Mouse (Mus musculus) monocyte, adult 5-6 weeks (primary cell): ENCODE results near the gene Hexim1. TPM values are rescaled to one million over a fixed set of nuclear protein-coding genes. Genes with fewer than 3 reads are reported as not detected.

Source experiments
- ATAC-seq: fragments of 153-309, 156-312 bp; replicated peaks from 2 replicates; pipeline ENCODE4 v1.8.0; 2017; ENCODE audit warnings: mild to moderate bottlenecking; ENCODE audit not compliant: low TSS enrichment, insufficient number of reproducible peaks, severe bottlenecking, poor library complexity, low FRiP score
- total RNA-seq: library from RNA; stranded (forward); fragments of 200-1000, 200-491, 200-594 nt; gene quantifications from 3 replicates; pipeline ENCODE4 v1.2.3, GENCODE M21; 2017

Gene Hexim1
- total RNA-seq = 90.9 to 99.4 TPM (median 96.2 TPM) in 3 replicates

- ATAC-seq = peak; percentile 91
These were observed at the start of gene Hexim1 for GRCm38 (mm10) chr11:103116008-103116818. TSS of gene Hexim1 (plus strand) at chr11:103116231.

- ATAC-seq = no peak
These were observed 49.0 kb upstream of the Hexim1 start for GRCm38 (mm10) chr11:103067051-103067361.

- no peak for ATAC-seq
These were observed 48.5 kb upstream of the Hexim1 start for GRCm38 (mm10) chr11:103067457-103068001.

DNA sequence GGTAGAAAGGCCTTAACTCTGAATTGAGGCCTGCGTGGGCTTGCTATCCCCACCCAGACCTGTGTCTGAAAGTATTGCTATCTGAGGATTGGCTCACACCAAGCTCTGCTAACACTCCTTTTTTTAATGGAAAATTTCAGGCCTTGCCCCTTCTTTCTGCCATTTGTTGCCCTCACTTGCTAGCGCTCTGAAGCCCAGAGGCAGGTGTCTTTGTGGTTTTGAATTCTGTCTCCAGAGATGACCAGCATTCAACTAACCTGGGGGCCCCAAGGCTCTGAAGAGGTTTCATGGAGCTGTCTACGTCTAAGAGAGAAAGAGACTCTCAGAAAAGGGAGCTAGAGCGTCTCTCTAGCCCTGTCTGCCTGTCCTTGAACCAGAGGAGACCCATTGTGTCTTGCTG lies 47.8 kb upstream of the Hexim1 start:
- ATAC-seq = no peak

DNA sequence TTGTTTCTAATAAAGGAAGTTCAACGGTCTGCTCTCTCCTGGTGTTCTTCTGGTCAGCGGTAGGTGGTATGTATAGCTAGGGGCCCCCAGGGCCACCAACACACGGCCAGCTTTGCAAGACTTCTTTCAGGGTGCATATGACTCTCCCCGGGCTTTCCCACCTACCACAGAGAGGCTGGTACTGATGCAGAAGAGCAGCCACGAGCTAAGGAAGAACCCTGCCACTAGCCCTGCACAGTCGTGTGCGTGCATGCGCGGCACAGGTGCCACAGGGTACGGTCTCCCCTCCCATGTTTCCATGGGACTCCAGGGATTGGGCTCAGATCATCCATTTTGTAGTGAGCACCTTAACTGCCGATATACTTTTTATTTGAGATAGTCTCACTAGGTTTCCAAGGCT lies 47.1 kb upstream of the Hexim1 start:
- ATAC-seq = no peak

DNA sequence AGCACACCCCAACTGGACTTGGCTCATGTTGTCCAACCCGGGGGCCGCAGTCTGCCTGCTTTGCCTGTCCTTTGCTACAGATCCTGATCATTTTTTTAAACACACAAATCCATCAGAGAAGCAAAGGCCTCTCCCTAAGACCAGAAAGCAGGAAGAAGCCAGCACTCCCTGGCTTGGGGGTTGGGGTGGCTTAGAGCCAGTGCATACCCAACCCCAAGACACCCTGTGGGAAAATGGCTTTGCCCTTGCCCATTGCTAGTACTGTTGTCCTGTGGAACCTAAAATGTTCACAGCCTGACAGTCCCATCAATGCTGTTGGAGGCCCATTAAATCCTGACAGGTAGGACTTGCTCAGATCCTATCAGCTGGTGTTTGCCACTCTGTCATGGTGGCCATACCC lies 46.3 kb upstream of the Hexim1 start:
- ATAC-seq = no peak

GRCm38 (mm10) chr11:103070322-103070880 lies 45.6 kb upstream of the Hexim1 start:
- no peak for ATAC-seq

DNA sequence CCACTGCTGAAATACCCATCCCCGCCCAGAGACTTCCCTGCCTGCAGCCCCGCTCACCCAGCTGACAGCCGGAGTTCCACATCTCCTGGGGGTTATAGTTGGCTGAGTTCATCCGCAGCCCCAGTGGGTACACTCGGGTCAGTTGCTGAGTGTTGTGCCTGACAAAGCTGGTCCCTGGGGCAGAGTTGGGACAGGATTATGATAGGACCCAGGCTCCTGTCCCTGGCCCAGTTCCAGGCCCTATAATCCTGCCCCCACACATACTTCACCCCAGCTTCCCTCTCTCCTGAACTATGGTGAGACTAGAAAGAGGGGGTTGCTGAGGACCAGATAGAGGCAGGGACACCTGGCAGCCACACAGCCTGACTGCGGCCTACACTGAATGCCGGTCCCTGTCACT lies 42.4 kb upstream of the Hexim1 start:
- ATAC-seq = no peak

GRCm38 (mm10) chr11:103074121-103074650 lies 41.8 kb upstream of the Hexim1 start:
- no peak for ATAC-seq

GRCm38 (mm10) chr11:103074796-103075323 lies 41.2 kb upstream of the Hexim1 start:
- ATAC-seq = no peak

- ATAC-seq = no peak
These were observed 40.0 kb upstream of the Hexim1 start for GRCm38 (mm10) chr11:103076010-103076409.

- ATAC-seq = no peak
These were observed 39.5 kb upstream of the Hexim1 start for GRCm38 (mm10) chr11:103076581-103076980.

DNA sequence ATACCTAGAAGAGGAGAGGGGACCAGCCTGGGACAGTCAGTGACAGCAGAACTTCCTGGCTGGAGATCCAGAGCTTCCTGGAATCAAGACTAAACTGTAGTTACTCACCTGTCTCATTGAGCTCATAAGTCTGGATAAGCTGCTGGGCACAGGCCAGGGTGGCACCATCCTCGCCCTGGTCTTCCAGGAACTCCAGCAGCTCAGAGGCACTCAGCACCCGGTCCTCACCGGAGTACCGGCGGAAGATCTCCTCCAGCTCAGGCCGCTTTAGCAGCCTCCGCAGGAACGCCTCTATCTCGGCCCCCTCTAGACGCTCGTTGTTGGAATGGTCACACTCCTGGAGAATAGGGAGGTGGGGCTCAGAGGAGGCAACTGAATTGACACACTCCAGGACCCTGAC lies 37.9 kb upstream of the Hexim1 start:
- no peak for ATAC-seq

- no peak for ATAC-seq
These were observed 35.5 kb upstream of the Hexim1 start for GRCm38 (mm10) chr11:103080323-103081091.

GRCm38 (mm10) chr11:103081631-103082030 lies 34.4 kb upstream of the Hexim1 start:
- ATAC-seq = no peak

DNA sequence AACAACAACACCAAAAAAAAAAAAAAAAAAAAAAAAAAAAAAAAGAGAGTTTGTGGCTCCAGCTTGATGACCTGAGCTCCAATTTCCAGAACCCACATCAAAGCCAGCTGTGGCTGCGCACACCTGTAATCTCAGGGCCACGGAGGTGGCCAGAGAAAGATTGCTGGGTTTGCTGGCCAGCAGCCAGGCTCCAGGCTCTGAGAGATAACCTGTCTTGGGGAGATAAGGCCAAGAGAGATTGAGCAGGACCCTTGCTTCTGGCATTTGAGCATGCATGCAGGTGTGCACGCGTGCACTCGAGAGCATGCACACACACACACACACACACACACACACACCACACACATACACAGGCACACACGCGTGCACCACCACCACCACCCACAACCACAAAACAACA lies 22.7 kb upstream of the Hexim1 start:
- no peak for ATAC-seq

DNA sequence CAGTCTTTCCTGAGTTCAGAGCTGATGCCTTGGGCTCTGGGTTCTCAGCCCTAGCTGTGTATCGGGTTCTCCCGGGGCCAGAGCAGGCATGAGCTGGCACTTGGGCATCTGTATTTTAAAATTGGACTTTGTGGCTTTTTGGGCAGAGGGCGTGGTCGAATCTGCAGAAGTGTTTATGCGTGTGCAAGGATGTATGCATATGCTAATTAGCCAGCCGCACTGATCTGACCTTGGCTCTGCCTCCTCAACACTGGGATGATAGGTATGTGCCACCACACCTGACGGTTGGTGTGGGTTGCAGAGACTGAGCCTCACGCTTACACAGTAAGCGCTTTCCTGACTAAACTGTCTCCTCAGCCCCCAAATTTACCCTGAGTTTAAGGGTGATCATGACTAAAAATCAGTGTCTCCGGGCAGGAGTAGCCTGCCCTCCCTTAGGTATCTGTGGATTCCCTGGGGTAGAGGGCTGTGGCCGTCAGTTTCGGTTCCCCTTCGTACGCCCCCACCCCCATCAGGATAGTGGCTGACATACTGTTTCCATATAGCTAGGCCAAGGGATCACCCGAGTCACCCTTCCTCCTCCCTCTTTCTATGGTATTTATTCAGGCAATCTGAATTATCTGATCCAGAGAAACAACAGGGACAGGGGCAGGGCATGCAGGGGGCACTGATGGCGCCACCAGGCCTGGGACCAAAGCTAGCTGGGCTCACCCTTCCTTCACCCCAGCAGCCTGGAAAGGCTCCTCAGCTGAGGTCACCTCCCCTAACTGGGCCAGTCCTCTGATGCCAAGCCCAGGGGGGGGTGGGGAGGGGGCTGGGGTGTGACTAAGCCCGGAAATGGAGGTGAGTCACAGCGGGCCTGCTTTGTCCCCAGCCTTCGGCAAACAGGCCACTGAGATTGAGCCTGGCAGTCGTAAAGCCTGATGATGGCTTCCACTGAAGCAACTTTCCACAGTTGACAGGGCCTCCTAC lies 21.9 kb upstream of the Hexim1 start:
- peak; percentile 44; the same call in 1 of the 2 replicates for ATAC-seq

- ATAC-seq = no peak
These were observed 20.8 kb upstream of the Hexim1 start for GRCm38 (mm10) chr11:103095107-103095670.
